Mouse (Mus musculus) hindbrain, postnatal 0 days (tissue): Measurements from ENCODE around the gene Vegfa. TPM values are rescaled to one million over a fixed set of nuclear protein-coding genes. Genes with fewer than 3 reads are reported as not detected.

Experiments used
- ATAC-seq: fragments of 200-750 bp; cut with Nextera tagmentation; 2 replicates; pipeline ENCODE4 v1.8.0; 2017; ENCODE audit warnings: mild to moderate bottlenecking, moderate TSS enrichment, moderate library complexity
- DNase-seq: peaks from one replicate; pipeline ENCODE4 v3.0.0-alpha.2; 2015; ENCODE audit warnings: low spot score
- H3K27ac ChIP-seq: fragments of 300-500 bp; sonication (generic); 2 replicates; pipeline ENCODE4 v1.5.1; 2014; ENCODE audit warnings: mild to moderate bottlenecking
- H3K27me3 ChIP-seq: fragments of 300-500 bp; sonication (generic); 2 replicates; pipeline ENCODE4 v1.6.1; 2014; ENCODE audit warnings: low read length, mixed read lengths; ENCODE audit not compliant: insufficient read depth
- H3K36me3 ChIP-seq: fragments of 300-500 bp; sonication (generic); 2 replicates; pipeline ENCODE4 v1.6.1; 2014; ENCODE audit warnings: low read length, mixed read lengths; ENCODE audit not compliant: insufficient read depth
- H3K4me1 ChIP-seq: fragments of 300-500 bp; sonication (generic); 2 replicates; pipeline ENCODE4 v1.6.1; 2014; ENCODE audit warnings: antibody characterized with exemption, low read length, mixed read lengths; ENCODE audit not compliant: insufficient read depth
- H3K4me2 ChIP-seq: fragments of 300-500 bp; sonication (generic); 2 replicates; pipeline ENCODE4 v1.6.1; 2014; ENCODE audit warnings: low read depth, mild to moderate bottlenecking, low read length, moderate library complexity, mixed read lengths
- H3K4me3 ChIP-seq: fragments of 300-500 bp; sonication (generic); 2 replicates; pipeline ENCODE4 v1.5.1; 2014; ENCODE audit warnings: low read length
- H3K9ac ChIP-seq: fragments of 300-500 bp; sonication (generic); replicated peaks from 2 replicates; pipeline ENCODE4 v1.6.1; 2014; ENCODE audit warnings: mild to moderate bottlenecking, low read length, moderate library complexity, mixed read lengths
- H3K9me3 ChIP-seq: fragments of 300-500 bp; sonication (generic); 2 replicates; pipeline ENCODE4 v1.6.1; 2016; ENCODE audit warnings: low read length, mixed read lengths
- CTCF ChIP-seq: IDR thresholded peaks from 2 replicates; pipeline ENCODE4 v1.5.1; 2016; ENCODE audit warnings: antibody characterized with exemption, control low read depth, low read depth
- WGBS: fragments of 180-500 bp; shearing (Covaris S2); extraction: QIAGEN DNeasy Blood & Tissue Kit; methylation state at CpG from one replicate; pipeline ENCODE4 v1.1.7; 2014; 5-methylcytosine and 5-hydroxymethylcytosine counted together
- polyA plus RNA-seq: library from polyadenylated mRNA; unstranded; fragments of >200 nt; fragmentation: Nextera tagmentation; extraction: Ambion mirVana; gene quantifications from 2 replicates; pipeline ENCODE4 v1.2.1, GENCODE M21; 2015
- total RNA-seq: library from RNA; depleted of rRNA; stranded (reverse); fragments of >200 nt; gene quantifications from 2 replicates; pipeline ENCODE4 v1.2.3, GENCODE M21; 2014

Gene Vegfa
- total and polyA plus RNA-seq, 2 experiments from 2014 or later = 4.8 to 89.5 TPM

DNA sequence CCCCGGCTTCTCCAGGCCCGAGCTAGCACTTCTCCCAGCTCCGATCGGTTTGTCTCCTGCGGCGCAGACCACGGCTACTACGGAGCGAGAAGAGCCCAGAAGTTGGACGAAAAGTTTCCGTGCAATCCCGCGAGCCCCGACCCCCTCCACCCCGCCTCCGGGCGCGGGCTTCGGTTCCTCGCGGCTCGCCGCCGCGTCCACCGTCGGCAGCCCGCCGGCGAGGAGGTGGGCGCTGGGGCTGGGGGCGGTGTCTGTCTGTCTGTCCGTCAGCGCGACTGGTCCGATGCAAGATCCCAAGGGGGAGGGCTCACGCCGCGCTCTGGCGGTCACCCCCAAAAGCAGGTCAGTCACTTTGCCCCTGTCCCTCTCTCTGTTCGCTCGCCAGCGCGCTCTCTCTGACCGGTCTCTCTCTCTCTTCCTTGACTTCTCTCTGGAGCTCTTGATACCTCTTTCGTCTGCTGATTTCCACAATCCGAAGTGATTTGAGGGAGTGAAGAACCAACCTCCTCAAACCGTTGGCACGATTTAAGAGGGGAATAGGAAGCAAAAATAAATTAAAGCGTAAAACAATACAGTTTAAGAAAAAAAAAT lies 453 bp downstream of the Vegfa start:
- Histone ChIP-seq H3K4me3 (peak overlapping the region; percentile 67), H3K4me1 (peaks cover 34% of the 10 kb centered on the region), H3K4me2 (peak overlapping the region; percentile 66), H3K27me3 (no peaks in the 10 kb centered on the region), H3K9ac (peak overlapping the region; percentile 70), H3K9me3 (no peaks in the 10 kb centered on the region), H3K36me3 (no peaks in the 10 kb centered on the region), H3K27ac (peak overlapping the region; percentile 90)
- peak; percentile 60 for DNase-seq
- WGBS = 2% methylated on average over 45 of the region's 50 CpGs
- TF ChIP-seq CTCF = no peak
- no peak for ATAC-seq

DNA sequence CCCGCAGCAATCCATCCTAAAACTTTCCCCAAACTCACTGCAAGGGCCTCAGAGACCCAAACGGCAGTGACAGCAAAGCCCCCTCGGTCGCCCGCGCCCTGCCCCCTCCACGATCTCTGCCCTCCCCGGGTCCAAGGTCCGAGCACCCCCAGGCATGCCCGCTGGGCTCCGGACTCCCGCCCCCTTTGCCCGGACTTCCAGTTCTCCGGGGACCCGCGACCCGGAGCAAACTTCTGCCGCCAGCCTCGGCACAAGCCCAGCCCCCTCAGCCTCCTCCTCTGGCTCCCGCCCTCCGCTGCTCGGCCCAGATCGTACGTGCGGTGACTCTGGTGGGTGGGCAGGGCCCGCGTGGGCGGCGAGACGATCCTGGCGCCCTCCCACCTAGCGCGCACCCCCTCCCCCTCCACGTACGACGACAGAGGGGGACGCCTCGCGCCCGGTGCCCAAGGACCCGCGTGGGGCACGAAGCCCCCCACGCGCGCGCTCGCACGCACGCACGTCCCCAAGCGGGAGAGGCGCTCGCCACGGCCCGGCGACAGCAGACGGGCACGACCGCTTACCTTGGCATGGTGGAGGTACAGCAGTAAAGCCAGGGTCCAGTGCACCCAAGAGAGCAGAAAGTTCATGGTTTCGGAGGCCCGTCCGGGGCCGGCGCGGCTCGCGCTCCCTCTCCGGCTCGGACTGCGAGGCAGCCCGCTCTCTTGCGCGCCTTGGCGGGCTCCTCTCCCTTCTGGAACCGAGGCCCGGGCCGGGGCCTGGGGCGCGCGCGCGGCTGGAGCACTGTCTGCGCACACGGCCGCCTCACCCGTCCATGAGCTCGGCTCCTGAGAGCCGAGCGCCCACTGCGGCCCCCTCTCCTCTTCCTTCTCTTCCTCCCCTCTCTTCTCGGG lies 1.2 kb downstream of the Vegfa start:
- WGBS = under 1% methylated on average over 76 of the region's 92 CpGs
- Histone ChIP-seq H3K4me1 (peaks cover 34% of the 10 kb centered on the region), H3K9me3 (no peaks in the 10 kb centered on the region), H3K27me3 (no peaks in the 10 kb centered on the region), H3K4me3 (peak overlapping the region; percentile 67), H3K27ac (peak overlapping the region; percentile 90), H3K36me3 (no peaks in the 10 kb centered on the region), H3K4me2 (peak overlapping the region; percentile 66), H3K9ac (peak overlapping the region; percentile 70)
- ATAC-seq (peak; percentile 66), DNase-seq (peak; percentile 80)
- TF ChIP-seq CTCF = no peak

DNA sequence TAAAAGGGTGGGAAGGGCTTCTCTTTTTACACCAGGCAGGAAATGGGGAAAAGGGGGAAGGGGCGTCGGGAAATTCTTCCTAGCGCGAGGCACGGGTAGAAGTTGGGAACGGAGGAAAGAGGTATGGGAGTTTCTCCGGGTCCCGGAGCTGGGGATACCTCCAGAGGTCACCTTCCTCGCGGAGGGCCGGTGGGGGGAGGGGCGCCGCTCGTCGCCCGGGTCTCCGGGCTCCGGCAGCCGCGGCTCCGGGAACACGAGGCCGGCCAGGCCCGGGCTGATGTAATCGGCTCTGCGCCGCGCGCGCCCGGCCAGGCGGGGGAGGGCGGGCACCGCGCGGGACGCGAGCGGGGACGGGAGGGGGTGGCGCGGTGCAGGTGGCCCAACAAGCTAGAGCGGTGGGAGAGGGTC lies 1.8 kb downstream of the Vegfa start:
- no peaks in the 10 kb centered on the region for H3K27me3 ChIP-seq
- no peak for TF ChIP-seq CTCF
- ATAC-seq (0 out of 2 replicates have a peak, but pooled peaks have one; percentile 21), DNase-seq (peak; percentile 65)
- peak overlapping the region; percentile 90 for H3K27ac ChIP-seq
- WGBS = under 1% methylated on average over 38 of the region's 43 CpGs
- no peaks in the 10 kb centered on the region for H3K36me3 ChIP-seq
- H3K4me1 ChIP-seq = peaks cover 34% of the 10 kb centered on the region
- H3K9me3 ChIP-seq = no peaks in the 10 kb centered on the region
- H3K9ac ChIP-seq = peak overlapping the region; percentile 70
- H3K4me2 ChIP-seq = peak overlapping the region; percentile 66
- peak overlapping the region; percentile 67 for H3K4me3 ChIP-seq

DNA sequence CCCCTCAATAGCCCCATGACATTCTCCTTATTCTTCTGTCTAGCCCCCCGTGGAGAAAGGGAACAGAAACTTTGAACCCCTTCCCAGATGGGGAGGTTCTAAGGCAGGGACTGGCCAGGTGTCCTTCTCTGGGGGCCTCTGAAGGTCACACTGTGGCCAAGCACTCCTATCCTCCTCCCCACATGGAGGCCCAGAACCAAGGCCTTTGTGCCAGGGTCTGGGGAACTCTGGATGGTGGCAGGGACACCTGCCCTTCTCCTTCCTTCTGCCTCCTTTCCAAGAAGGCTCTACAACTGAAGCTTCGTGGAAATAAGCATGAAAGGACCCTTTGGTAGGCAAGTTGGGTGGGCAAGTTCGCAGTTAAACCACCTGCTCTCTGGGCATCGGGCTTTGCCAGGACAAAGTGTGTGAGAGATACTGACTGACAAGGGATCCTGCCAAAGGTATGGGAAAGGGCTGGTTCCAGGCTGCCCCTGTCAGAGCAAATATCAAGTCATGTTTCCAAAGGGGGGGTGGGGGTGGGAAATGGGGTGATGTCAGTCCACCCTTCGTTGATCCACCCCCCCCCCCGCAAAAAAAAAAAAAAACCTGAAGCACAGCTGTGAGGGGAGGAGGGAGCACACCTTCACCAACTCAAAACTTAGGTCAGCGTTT lies 2.5 kb downstream of the Vegfa start:
- ATAC-seq (no peak), DNase-seq (no peak)
- H3K27ac ChIP-seq = peak overlapping the region; percentile 90; the same call in 1 of the 2 replicates
- no peaks in the 10 kb centered on the region for H3K9me3 ChIP-seq
- peak overlapping the region; percentile 70 for H3K9ac ChIP-seq
- H3K4me3 ChIP-seq = peak overlapping the region; percentile 67
- WGBS = 9% methylated on average over 7 of the region's 7 CpGs
- no peaks in the 10 kb centered on the region for H3K27me3 ChIP-seq
- H3K36me3 ChIP-seq = peaks cover 4% of the 10 kb centered on the region; the same call in 1 of the 2 replicates
- peak overlapping the region; percentile 66 for H3K4me2 ChIP-seq
- peaks cover 34% of the 10 kb centered on the region for H3K4me1 ChIP-seq
- no peak for TF ChIP-seq CTCF

DNA sequence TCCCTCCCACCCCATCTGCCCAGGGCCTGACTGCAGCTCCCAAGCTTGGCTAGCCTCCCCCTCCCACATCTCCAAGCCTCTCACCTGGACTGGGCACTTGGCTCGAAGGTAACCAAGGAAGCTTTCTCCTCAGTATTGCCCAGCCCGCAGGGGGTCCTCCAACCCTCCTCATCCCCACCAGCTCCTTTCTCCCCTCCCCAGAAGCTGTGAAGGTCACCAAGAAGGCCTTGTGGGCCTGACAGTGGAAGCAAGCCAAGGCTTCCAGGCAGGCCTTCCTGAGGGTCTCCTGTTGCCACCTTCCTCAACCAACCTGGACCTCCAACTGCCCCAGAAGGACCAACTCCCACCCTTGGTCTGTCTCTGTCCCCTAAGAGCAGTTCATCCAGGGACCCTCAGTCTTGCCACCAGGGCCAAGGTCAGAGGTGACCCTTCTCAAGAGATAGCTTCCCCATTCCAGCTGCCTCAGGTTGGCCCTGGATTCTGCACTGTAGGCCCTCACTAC lies 3.1 kb downstream of the Vegfa start:
- ATAC-seq (no peak), DNase-seq (no peak)
- no peaks in the 10 kb centered on the region for H3K9me3 ChIP-seq
- H3K4me2 ChIP-seq = peak overlapping the region; percentile 66
- H3K9ac ChIP-seq = peak overlapping the region; percentile 70
- WGBS = 72% methylated on average over 2 of the region's 2 CpGs
- H3K27ac ChIP-seq = peak overlapping the region; percentile 23; the same call in 1 of the 2 replicates
- no peaks in the 10 kb centered on the region for H3K27me3 ChIP-seq
- no peak for TF ChIP-seq CTCF
- H3K4me1 ChIP-seq = peaks cover 34% of the 10 kb centered on the region
- peak overlapping the region; percentile 67 for H3K4me3 ChIP-seq
- H3K36me3 ChIP-seq = peaks cover 10% of the 10 kb centered on the region; the same call in 1 of the 2 replicates
